Mouse (Mus musculus) liver, embryonic 13.5 days (tissue): ENCODE data around the gene Dnajb1. TPM values are rescaled to one million over a fixed set of nuclear protein-coding genes. Genes with fewer than 3 reads are reported as not detected.
"Not testable (repeated sequence)": the region's sequence is repeated elsewhere in the genome, so short reads cannot be mapped to it uniquely, and the experiment has no call there.

Experiments used
- ATAC-seq: fragments of 200-750 bp; cut with Nextera tagmentation; 2 replicates; pipeline ENCODE4 v1.8.0; 2017; ENCODE audit warnings: low read depth, mild to moderate bottlenecking, moderate number of reproducible peaks, moderate library complexity
- DNase-seq: peaks from one replicate; pipeline ENCODE4 v3.0.0; 2022
- H3K27ac ChIP-seq: fragments of 300-500 bp; sonication (generic); 2 replicates; pipeline ENCODE4 v1.5.1; 2015; ENCODE audit warnings: moderate library complexity, mild to moderate bottlenecking, inconsistent platforms
- H3K27me3 ChIP-seq: fragments of 300-500 bp; sonication (generic); 2 replicates; pipeline ENCODE4 v1.6.1; 2015; ENCODE audit warnings: mild to moderate bottlenecking, inconsistent platforms
- H3K36me3 ChIP-seq: fragments of 300-500 bp; sonication (generic); 2 replicates; pipeline ENCODE4 v1.6.1; 2015; ENCODE audit warnings: mild to moderate bottlenecking, inconsistent platforms
- H3K4me1 ChIP-seq: fragments of 300-500 bp; sonication (generic); replicated peaks from 2 replicates; pipeline ENCODE4 v1.6.1; 2015; ENCODE audit warnings: inconsistent platforms
- H3K4me2 ChIP-seq: fragments of 300-500 bp; sonication (generic); 2 replicates; pipeline ENCODE4 v1.6.1; 2015; ENCODE audit warnings: inconsistent platforms, mild to moderate bottlenecking, moderate library complexity
- H3K4me3 ChIP-seq: fragments of 300-500 bp; sonication (generic); replicated peaks from 2 replicates; pipeline ENCODE4 v1.5.1; 2015; ENCODE audit warnings: mild to moderate bottlenecking, inconsistent platforms
- H3K9ac ChIP-seq: fragments of 300-500 bp; sonication (generic); 2 replicates; pipeline ENCODE4 v1.6.1; 2015; ENCODE audit warnings: mild to moderate bottlenecking, inconsistent platforms
- H3K9me3 ChIP-seq: fragments of 300-500 bp; sonication (generic); replicated peaks from 2 replicates; pipeline ENCODE4 v1.6.1; 2016; ENCODE audit warnings: inconsistent platforms
- WGBS: fragments of 180-500 bp; shearing (Covaris S2); methylation state at CpG from one replicate; pipeline ENCODE4 v1.1.7; 2015; ENCODE audit not compliant: insufficient replicate concordance; 5-methylcytosine and 5-hydroxymethylcytosine counted together
- polyA plus RNA-seq: library from polyadenylated mRNA; unstranded; fragments of >200 nt; fragmentation: Nextera tagmentation; extraction: Ambion mirVana; gene quantifications from 2 replicates; pipeline ENCODE4 v1.2.1, GENCODE M21; 2015

The Dnajb1 gene
- polyA plus RNA-seq, 1 experiment from 2014 or later: 54.5 TPM

DNA sequence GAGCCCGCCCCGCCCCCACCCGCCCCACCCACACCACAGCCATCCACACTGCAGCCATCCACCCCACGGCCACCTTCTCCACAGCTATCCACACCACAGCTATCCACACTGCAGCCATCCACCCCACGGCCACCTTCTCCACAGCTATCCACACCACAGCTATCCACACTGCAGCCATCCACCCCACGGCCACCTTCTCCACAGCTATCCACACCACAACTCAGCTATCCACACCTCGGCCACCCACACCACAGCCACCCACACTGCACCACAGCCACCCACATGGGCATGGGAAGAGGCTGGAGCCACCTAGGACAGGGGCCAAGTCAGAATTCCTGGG, 37.0 kb upstream of the Dnajb1 start:
- H3K9me3 ChIP-seq, DNase-seq, H3K4me2 ChIP-seq, H3K27ac ChIP-seq, H3K9ac ChIP-seq, H3K4me3 ChIP-seq, H3K27me3 ChIP-seq, ATAC-seq: not testable (repeated sequence)
- H3K36me3 ChIP-seq: peaks cover 65% of the 10 kb centered on the region
- peaks cover 59% of the 10 kb centered on the region for H3K4me1 ChIP-seq
- 88% methylated on average over 7 of the region's 7 CpGs for WGBS

DNA sequence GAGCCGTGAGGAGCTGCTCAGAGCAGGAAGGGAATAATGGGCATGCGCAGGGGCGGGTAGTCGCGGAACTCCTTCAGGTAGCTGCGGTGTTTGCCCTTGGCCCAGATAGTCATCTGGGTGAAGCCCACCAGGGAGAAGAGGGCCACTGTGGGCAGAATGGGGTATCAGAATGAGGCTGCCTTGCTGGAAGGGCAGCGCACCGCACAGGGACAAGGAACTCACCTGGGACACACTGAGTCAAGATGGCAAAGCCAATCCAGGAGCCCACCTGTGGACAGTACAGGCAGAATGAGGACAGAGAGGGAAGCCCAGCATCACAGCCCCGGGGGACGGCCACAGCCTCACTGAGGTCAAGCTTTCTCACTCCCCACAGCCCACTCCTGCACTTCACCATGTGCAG, 36.2 kb upstream of the Dnajb1 start:
- H3K27me3 ChIP-seq: no peaks in the 10 kb centered on the region
- H3K4me2 ChIP-seq: no peak overlapping the region
- no peak for ATAC-seq
- peaks cover 60% of the 10 kb centered on the region for H3K4me1 ChIP-seq
- H3K9ac ChIP-seq: no peak overlapping the region
- H3K36me3 ChIP-seq: peaks cover 65% of the 10 kb centered on the region
- H3K4me3 ChIP-seq: no peak overlapping the region
- no peak overlapping the region for H3K27ac ChIP-seq
- 89% methylated on average over 10 of the region's 10 CpGs for WGBS
- no peak for DNase-seq
- no peaks in the 10 kb centered on the region for H3K9me3 ChIP-seq

DNA sequence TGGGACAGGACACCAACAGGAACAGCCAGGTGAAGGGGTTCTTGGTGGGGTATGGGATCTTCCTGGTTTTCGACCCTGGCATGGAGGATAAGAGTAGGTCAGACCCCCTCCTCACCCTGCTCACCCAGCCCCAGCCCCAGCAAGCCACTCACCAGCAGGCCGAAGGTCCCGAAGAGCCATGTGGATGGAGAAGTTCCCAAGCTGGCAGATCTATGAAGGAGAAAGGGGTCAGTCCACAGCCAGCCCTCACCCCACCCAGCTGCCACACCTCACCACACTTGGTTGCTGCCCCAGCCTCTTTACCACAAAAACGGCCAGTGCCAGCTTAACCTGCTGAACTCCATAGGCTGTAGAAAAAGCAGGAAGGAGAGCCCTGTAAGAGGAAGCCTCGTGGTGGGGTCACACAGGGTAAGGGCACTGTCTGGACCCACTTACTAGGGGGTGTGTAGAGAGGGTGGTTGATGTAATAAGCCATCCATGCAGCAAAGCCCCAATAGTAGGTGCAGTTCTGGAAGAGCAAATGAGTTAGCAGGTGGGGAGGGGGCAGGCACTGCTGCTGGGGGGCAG, 35.7 kb upstream of the Dnajb1 start:
- ATAC-seq: no peak
- no peak for DNase-seq
- H3K4me1 ChIP-seq: peaks cover 62% of the 10 kb centered on the region
- no peaks in the 10 kb centered on the region for H3K27me3 ChIP-seq
- H3K4me3 ChIP-seq: no peak overlapping the region
- H3K4me2 ChIP-seq: no peak overlapping the region
- peaks cover 65% of the 10 kb centered on the region for H3K36me3 ChIP-seq
- H3K9me3 ChIP-seq: no peaks in the 10 kb centered on the region
- no peak overlapping the region for H3K9ac ChIP-seq
- 66% methylated on average over 5 of the region's 5 CpGs for WGBS
- H3K27ac ChIP-seq: no peak overlapping the region; the same call in 1 of the 2 replicates

DNA sequence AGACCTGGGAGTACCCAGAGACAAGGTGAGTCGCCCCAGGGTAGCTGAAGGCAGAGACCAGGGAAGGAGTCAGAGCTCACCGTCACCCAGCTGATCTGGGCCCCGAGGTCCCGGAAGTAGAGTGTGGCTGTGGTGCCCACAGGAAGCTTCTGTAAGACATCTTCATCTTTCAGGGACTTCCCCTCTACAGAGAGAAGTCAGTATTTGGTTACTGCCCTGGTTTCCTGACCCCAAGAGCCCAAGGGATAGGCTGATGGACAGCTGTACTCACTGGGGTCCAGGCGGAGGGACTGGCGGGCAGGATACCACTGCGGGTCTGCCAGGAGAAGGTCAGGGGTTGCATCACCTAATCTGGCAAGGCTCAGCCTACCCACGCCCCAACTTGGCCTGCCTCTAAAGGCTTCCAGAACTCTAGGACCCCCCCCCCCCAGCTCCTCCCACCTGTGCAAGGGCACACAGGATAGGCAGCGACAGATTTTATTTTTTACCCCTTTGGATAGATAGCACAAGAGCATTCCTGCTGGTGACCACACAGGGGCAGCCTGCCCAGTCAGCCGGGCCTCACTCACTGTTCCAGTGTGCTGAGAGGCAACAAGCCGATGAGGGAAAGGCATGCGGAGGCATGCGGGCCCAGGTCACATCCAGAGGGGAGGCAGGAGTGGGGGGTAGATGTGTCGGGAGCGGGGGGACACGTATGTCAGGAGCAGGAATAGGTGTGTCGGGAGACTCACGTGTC, 34.7 kb upstream of the Dnajb1 start:
- peak; percentile 11; the same call in 1 of the 2 replicates for ATAC-seq
- no peak for DNase-seq
- Histone ChIP-seq H3K27ac (peak overlapping the region; percentile 29; the same call in 1 of the 2 replicates), H3K36me3 (peaks cover 63% of the 10 kb centered on the region), H3K4me2 (no peak overlapping the region), H3K27me3 (no peaks in the 10 kb centered on the region), H3K9me3 (no peaks in the 10 kb centered on the region), H3K4me1 (peaks cover 60% of the 10 kb centered on the region), H3K4me3 (no peak overlapping the region), H3K9ac (no peak overlapping the region)
- 58% methylated on average over 18 of the region's 18 CpGs for WGBS

DNA sequence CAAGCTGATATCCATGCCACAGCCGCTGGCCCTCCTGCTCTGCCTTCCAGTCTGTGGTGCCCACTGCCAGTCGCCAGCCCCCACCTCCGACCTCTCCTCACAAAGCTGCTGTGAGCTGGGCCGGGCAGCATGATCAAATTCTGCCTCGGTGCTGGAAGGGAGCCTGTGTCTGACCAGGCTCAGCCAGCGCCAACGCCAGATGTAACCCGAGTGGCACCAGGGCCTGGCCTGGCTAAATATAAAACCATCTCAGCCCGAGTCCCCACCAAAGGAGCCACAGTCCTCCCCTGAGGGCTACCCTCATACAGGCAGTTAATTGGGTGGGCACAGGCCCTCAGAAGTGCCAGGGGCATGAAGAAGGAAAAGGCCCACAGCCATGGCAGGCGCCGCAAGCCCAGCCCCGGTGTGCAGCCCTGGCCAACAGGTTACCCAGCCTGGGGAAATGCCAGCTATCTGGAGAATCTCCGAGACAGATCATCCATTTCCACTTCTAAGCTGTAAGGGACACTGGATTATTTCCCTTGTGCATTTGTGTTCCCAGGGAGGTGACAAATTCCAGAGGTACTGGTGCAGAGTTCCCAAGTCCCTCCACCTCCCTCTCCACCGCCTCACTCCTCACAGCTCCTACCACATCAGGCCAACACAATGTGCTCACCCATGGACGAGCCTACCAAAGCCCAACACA, 33.2 kb upstream of the Dnajb1 start:
- Histone ChIP-seq H3K4me3 (no peak overlapping the region), H3K4me1 (peaks cover 64% of the 10 kb centered on the region), H3K36me3 (peaks cover 57% of the 10 kb centered on the region), H3K27me3 (no peaks in the 10 kb centered on the region), H3K27ac (no peak overlapping the region; the same call in 1 of the 2 replicates), H3K4me2 (no peak overlapping the region), H3K9me3 (no peaks in the 10 kb centered on the region), H3K9ac (no peak overlapping the region)
- DNase-seq: no peak
- WGBS: 83% methylated on average over 15 of the region's 15 CpGs
- no peak for ATAC-seq

DNA sequence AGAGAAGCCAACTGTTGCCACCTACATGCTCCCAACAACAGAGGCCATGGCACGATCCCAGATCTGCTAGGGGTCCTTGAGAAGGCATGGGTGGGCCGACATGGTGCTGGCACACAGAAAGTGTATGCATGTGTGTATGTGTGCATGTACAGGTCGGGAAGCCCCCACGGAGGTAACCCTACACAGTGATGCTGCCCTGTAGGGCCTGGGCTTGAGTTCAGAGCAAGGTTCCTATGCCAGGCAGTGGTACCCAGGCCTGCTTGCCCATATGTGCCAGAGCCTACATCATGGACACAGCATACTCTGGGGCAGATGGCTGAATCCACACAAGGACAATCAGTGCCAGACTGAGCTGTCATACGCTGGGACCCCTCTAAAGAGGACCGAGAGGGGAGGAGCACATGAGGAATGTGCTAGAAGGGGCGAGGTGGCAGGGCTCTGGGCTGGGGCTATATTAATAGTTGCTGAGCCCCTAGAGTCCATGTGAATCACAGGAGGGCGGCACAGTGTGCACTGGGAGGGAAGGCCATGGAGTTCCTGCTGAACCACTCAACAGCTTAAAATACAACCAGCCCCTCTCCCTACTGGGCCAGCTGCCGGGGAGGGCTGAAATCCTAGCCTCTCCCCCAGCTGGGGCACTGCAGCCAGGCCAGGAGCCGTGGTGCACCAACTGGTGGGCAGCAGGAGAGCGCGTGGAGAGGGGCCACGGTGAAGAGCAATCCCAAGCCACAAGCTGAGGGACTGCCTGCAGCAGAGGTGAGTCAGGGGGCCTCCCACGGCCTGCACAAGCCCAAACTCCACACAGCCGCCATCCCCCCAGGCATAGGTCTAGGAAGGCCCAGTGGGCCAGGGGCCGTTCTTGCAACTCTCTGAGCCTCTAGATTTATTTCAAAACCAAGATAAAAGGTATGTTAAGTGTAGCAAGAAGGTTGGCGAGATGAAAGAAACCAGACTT, 32.2 kb upstream of the Dnajb1 start:
- ATAC-seq (no peak), DNase-seq (no peak)
- Histone ChIP-seq H3K27me3 (no peaks in the 10 kb centered on the region), H3K4me2 (no peak overlapping the region), H3K4me1 (peaks cover 67% of the 10 kb centered on the region), H3K9ac (no peak overlapping the region), H3K4me3 (no peak overlapping the region), H3K36me3 (peaks cover 46% of the 10 kb centered on the region), H3K9me3 (no peaks in the 10 kb centered on the region), H3K27ac (no peak overlapping the region)
- WGBS: 77% methylated on average over 17 of the region's 17 CpGs

DNA sequence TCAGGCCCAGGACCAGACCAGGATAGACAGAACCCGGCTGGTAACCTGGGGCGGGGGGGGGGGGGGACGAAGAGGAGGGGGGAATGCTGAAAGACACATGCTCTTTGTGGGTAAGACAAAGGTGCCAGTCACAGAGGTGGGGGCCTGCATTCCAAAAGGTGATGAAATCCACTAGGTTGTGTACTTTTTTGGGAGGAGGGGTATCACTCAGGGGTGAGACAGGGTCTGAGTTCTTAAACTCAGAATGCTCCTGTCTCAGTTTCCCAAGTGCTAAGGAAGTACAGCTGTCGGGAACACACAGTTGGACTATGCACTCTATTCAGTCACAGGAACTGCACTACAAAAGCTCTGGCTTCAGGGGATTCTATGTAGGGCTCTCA, 31.5 kb upstream of the Dnajb1 start:
- peaks cover 40% of the 10 kb centered on the region for H3K36me3 ChIP-seq
- H3K27me3 ChIP-seq: no peaks in the 10 kb centered on the region
- 45% methylated on average over 3 of the region's 4 CpGs for WGBS
- no peak overlapping the region for H3K4me2 ChIP-seq
- H3K4me1 ChIP-seq: peaks cover 67% of the 10 kb centered on the region
- DNase-seq (no peak), ATAC-seq (no peak)
- peak overlapping the region; percentile 29; the same call in 1 of the 2 replicates for H3K27ac ChIP-seq
- no peak overlapping the region for H3K4me3 ChIP-seq
- H3K9ac ChIP-seq: no peak overlapping the region
- H3K9me3 ChIP-seq: no peaks in the 10 kb centered on the region

DNA sequence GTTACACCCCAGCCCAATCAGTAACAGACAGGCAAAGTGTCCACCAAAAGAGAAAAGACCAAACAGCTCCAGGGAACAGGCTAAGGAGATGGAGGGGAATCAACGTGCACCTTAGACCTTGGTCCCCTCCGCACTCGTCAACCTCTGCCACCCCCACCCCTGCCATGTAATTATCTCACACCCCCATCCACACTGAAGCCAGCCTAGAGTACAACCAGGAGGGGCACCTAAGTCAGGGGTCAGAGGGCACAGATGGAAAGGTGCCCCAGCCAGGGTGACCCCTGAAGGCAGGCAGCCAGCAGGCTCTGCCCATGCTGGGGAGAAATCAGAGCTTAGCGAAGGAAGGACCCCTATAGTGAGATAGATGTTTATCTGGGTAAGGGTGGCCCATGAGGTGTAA, 31.1 kb upstream of the Dnajb1 start:
- WGBS: 72% methylated on average over 4 of the region's 4 CpGs
- no peaks in the 10 kb centered on the region for H3K27me3 ChIP-seq
- DNase-seq (no peak), ATAC-seq (no peak)
- no peak overlapping the region for H3K4me2 ChIP-seq
- H3K27ac ChIP-seq: peak overlapping the region; percentile 29
- peaks cover 69% of the 10 kb centered on the region for H3K4me1 ChIP-seq
- H3K4me3 ChIP-seq: no peak overlapping the region
- H3K36me3 ChIP-seq: peaks cover 36% of the 10 kb centered on the region
- no peak overlapping the region for H3K9ac ChIP-seq
- no peaks in the 10 kb centered on the region for H3K9me3 ChIP-seq

DNA sequence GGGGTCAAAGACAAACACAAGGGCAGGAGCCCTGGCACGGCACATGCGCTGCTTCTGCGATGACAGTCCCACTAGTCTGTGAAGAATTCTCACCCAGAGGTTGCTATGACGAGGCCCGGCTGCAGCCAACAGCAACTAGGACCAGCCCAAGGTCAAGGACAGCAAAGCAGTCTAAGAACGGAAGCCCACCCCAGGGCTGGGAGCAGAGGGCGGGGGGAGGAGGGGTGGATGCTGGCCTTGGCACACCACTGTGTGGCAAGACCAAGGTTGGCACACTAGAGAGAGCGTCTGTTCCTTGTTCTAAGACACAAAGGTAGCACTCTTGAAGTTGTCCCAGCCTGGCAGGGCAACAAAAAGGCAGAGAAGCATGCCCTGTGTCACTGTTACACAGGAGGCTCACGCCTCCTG, 30.6 kb upstream of the Dnajb1 start:
- peaks cover 31% of the 10 kb centered on the region for H3K36me3 ChIP-seq
- no peaks in the 10 kb centered on the region for H3K9me3 ChIP-seq
- H3K27me3 ChIP-seq: no peaks in the 10 kb centered on the region
- H3K4me3 ChIP-seq: no peak overlapping the region
- no peak for ATAC-seq
- no peak overlapping the region for H3K9ac ChIP-seq
- 73% methylated on average over 9 of the region's 9 CpGs for WGBS
- H3K4me1 ChIP-seq: peaks cover 74% of the 10 kb centered on the region
- no peak for DNase-seq
- no peak overlapping the region for H3K4me2 ChIP-seq
- H3K27ac ChIP-seq: peak overlapping the region; percentile 29

DNA sequence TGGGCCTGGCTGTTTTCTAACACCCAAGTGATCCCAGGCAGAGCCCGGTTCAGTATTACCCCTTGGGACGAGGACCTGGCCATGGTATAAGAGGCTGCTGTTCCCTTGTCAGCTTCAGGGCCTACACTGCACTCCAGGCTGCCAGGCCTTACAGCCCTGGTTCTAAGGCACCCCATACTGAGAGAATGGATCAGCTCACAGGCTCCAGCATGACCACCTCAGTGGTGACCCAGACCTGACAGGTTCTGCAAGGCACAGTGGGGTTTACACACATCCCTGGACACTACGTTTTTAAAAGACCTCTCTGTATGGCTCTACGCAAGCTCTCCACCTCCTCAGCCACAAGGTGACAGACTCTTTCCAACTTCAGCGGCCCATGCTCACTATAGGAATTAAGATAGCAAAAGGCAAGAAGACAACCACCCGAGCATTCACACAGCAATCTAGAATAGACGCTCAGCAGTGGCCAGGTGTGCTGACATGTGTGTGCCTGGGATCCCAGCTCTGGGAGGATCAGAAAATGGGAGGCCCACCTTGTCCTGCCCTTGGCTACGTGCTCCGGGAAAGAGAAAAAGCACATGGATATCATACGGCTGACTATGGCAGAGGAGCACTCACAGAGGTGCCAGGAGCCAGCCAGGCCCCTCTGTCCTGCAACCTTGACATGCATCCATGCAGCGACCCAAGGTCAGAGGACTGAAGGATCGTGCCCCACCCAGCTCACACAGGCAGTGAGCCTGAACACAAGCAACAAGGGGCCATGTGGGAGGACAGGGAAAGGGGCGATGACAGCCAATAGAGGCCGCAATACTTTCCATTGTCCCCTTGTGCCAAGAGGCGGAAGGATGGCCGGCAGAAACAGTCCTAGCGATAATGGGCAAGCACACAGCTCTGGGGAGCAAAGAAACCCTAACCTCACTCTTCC, 29.6 kb upstream of the Dnajb1 start:
- WGBS: 80% methylated on average over 17 of the region's 17 CpGs
- Histone ChIP-seq H3K36me3 (peaks cover 22% of the 10 kb centered on the region), H3K9me3 (no peaks in the 10 kb centered on the region), H3K27me3 (no peaks in the 10 kb centered on the region), H3K9ac (no peak overlapping the region), H3K27ac (no peak overlapping the region), H3K4me3 (no peak overlapping the region), H3K4me2 (no peak overlapping the region), H3K4me1 (peaks cover 67% of the 10 kb centered on the region)
- DNase-seq (no peak), ATAC-seq (no peak)
